Mouse (Mus musculus): ENCODE measurements around the gene Fam129b. TPM values are rescaled to one million over a fixed set of nuclear protein-coding genes. Genes with fewer than 3 reads are reported as not detected.
A peak's percentile ranks its signal among the peaks of the same experiment; 100 is the strongest.

The Fam129b gene
- polyA plus RNA-seq, 1 experiment: 32.3 TPM

DNA sequence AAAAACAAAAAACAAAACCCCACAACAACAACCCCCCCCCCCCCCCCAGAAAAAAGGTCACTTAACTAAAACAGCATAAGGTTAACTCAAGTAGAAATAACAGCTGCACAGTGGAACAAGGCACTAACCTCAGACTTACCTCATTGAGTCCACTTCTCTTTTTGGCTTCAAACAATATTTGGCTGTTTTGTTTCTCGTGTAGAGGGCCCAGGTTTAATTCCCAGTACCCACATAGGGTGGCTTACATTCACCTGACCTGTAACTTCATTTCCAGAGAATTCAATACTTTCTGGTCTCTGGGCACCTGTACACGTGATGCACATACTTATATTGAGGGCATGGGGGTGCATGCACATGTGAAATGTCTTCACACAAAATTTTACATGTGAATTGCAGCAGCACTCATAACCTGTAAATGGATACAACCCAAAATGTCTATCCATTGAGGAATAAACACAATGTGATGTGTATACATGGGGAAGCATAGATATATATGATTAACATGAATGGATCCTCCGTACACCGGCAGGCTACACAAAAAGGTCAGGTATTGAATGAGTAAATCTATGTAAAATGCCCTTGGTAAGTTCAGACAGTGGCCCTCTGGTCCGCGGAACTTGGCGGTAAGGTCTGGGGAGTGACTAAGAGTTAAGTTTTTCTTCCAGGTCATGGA lies 89.7 kb downstream of the Fam129b start:
- TF ChIP-seq POLR2A (IDR thresholded peaks at IDR 0.05; ENCODE audit: low read depth, low read length): no peak
- TF ChIP-seq CTCF (conservative IDR thresholded peaks at IDR 0.05; ENCODE audit: insufficient read depth, insufficient read length, low read depth, low read length): no peak
- no peak overlapping the region for H3K4me3 ChIP-seq (ENCODE audit: insufficient read depth, low read depth, low read length)
- H3K27me3 ChIP-seq (replicated peaks; ENCODE audit: control insufficient read depth, insufficient read depth, low read length): no peaks in the 10 kb centered on the region
- no peak for DNase-seq
- H3K36me3 ChIP-seq (ENCODE audit: control insufficient read depth, insufficient read depth, low read length): no peaks in the 10 kb centered on the region
- 33% methylated on average over 7 of the region's 7 CpGs for WGBS
- peaks cover 17% of the 10 kb centered on the region; the same call in 1 of the 2 replicates for H3K4me1 ChIP-seq (ENCODE audit: control insufficient read depth, insufficient read depth, low read length)
- no peak overlapping the region for H3K27ac ChIP-seq (ENCODE audit: insufficient read depth, low read depth, low read length)

DNA sequence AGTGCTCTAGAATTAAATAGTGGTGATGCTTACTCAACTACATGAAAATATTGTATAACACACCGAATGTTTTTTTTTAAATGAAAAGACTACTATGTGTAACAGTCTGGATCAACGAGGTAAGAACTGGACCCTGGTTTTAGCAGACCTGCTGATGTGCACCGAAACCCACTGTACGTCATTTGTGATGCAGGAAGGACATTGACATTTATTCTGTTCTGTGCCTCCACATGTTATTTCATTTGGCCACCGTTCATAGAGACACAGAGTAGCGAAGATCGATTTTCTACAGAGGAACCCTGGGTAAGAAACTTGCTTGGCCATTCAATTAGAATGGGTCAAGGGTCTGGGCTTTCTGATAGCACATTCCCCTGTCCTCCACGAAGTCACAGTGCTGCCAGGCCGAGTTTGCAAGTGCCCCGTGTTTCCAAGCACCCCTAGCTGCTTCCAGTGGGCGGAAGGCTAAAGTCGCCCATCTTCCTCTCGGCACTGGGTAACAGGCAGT lies 90.3 kb downstream of the Fam129b start:
- WGBS: 10% methylated on average over 13 of the region's 13 CpGs

DNA sequence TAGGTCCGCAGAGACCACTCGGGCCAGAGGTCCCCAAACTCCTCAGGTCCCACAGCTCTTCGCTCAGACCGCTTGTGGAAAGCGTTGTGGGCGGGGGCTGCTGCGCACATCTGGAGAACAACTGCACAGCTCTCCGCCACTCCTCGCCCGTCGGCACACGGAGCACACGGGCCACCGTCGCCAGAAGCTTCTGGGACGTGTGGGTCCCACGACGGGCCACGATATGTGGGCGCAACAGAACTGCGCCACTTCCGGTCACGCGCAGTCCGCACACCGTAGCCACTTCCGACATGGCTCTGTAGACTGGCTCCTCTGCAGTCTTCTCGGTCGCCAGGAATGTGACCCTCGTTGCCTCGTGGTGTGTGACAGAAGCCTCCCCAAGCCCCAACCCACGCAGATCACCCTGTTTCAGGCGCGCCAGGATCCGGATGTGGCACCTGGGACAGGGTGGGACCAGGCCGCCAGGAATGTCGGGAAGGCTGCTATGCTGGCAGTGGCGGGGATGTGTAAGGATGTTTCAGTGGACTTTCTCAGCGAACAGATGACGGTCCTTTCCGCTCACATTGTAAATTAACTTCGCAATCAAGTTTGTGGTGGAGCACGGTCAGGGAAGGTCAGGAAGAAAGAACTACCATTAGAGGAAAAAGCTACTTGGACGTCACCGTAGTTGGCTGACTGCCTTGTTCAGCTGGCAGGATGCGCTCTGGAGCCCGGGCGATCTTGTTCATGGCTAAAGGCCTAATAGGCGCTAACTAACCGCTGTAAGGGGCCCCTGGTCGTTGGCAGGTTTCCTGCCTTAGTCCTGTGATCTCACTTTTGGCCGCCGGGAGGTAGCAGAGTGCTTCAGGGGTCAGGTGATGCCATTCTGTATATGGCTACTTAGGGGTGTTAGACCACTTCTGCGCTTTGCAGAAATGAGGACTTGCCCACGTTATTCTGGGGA lies 91.0 kb downstream of the Fam129b start:
- under 1% methylated on average over 55 of the region's 55 CpGs for WGBS
- Histone ChIP-seq H3K27me3 (replicated peaks; ENCODE audit: control insufficient read depth, insufficient read depth, low read length) (no peaks in the 10 kb centered on the region), H3K4me1 (ENCODE audit: control insufficient read depth, insufficient read depth, low read length) (peaks cover 14% of the 10 kb centered on the region; the same call in 1 of the 2 replicates), H3K27ac (ENCODE audit: insufficient read depth, low read depth, low read length) (peak overlapping the region; percentile 97), H3K4me3 (ENCODE audit: insufficient read depth, low read depth, low read length) (peak overlapping the region; percentile 80), H3K36me3 (ENCODE audit: control insufficient read depth, insufficient read depth, low read length) (no peaks in the 10 kb centered on the region)
- TF ChIP-seq POLR2A (IDR thresholded peaks at IDR 0.05; ENCODE audit: low read depth, low read length): peak; percentile 95
- TF ChIP-seq CTCF (conservative IDR thresholded peaks at IDR 0.05; ENCODE audit: insufficient read depth, insufficient read length, low read depth, low read length): peak; percentile 59
- DNase-seq: peak; percentile 93

More for the DNA sequence above, 90.3 kb downstream of the Fam129b start:
- no peak for DNase-seq
- H3K36me3 ChIP-seq (ENCODE audit: control insufficient read depth, insufficient read depth, low read length): no peaks in the 10 kb centered on the region
- H3K27ac ChIP-seq (ENCODE audit: insufficient read depth, low read depth, low read length): peak overlapping the region; percentile 97
- H3K4me1 ChIP-seq (ENCODE audit: control insufficient read depth, insufficient read depth, low read length): peaks cover 14% of the 10 kb centered on the region; the same call in 1 of the 2 replicates
- peak overlapping the region; percentile 80 for H3K4me3 ChIP-seq (ENCODE audit: insufficient read depth, low read depth, low read length)
- no peaks in the 10 kb centered on the region for H3K27me3 ChIP-seq (replicated peaks; ENCODE audit: control insufficient read depth, insufficient read depth, low read length)
- no peak for TF ChIP-seq POLR2A (IDR thresholded peaks at IDR 0.05; ENCODE audit: low read depth, low read length)
- TF ChIP-seq CTCF (conservative IDR thresholded peaks at IDR 0.05; ENCODE audit: insufficient read depth, insufficient read length, low read depth, low read length): no peak

DNA sequence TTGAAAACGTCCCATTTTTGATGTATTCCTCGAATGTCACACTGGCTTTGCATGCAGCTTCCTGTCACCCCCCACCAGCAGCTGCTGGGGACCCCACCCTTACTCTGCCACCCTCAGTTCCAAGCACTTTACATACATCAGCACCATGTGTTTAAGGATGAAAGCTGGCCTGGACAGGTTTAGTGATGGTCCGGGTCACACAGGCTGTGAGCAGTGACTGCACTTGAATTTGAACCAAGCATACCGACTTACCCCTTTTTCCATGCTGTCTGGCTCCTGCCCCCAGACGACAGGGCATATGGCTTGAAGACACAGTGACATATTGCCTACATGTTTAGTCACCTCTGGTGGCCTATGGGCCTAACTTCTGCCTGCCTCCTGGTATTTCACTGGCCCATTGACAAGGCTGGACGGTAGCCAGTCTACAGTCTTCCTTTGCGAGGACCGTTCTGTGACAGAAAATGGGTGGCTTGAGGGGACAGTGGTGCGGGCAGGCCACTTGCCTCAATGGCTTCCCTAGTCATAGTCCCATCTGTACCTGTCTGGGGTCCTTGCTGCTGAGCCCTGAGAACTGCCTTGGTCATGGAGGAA lies 92.2 kb downstream of the Fam129b start:
- Histone ChIP-seq H3K27me3 (replicated peaks; ENCODE audit: control insufficient read depth, insufficient read depth, low read length) (no peaks in the 10 kb centered on the region), H3K27ac (ENCODE audit: insufficient read depth, low read depth, low read length) (no peak overlapping the region), H3K4me3 (ENCODE audit: insufficient read depth, low read depth, low read length) (no peak overlapping the region), H3K4me1 (ENCODE audit: control insufficient read depth, insufficient read depth, low read length) (peaks cover 5% of the 10 kb centered on the region; the same call in 1 of the 2 replicates), H3K36me3 (ENCODE audit: control insufficient read depth, insufficient read depth, low read length) (no peaks in the 10 kb centered on the region)
- 79% methylated on average over 9 of the region's 9 CpGs for WGBS
- no peak for TF ChIP-seq POLR2A (IDR thresholded peaks at IDR 0.05; ENCODE audit: low read depth, low read length)
- TF ChIP-seq CTCF (conservative IDR thresholded peaks at IDR 0.05; ENCODE audit: insufficient read depth, insufficient read length, low read depth, low read length): no peak
- DNase-seq: no peak

DNA sequence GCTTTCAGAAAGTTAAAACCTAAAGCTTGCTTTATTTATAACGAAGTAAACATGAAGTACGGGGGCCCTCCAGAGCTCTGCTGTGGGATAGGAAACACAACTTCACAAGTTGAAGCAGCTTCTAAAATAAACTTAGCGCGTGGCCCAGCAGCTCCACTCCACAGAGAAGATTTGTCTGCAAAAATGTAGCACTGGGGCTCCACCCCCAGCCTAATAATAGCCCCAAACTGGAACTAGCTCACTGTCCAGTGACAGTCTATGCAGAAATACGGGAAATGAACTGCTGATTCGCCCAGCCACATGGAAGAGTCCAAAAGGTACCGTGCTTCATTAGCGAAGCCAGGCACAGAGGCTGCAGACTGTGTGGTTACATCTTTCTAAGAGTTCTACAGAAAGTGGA lies 93.4 kb downstream of the Fam129b start:
- no peak overlapping the region for H3K27ac ChIP-seq (ENCODE audit: insufficient read depth, low read depth, low read length)
- no peak for TF ChIP-seq CTCF (conservative IDR thresholded peaks at IDR 0.05; ENCODE audit: insufficient read depth, insufficient read length, low read depth, low read length)
- TF ChIP-seq POLR2A (IDR thresholded peaks at IDR 0.05; ENCODE audit: low read depth, low read length): no peak
- H3K4me1 ChIP-seq (ENCODE audit: control insufficient read depth, insufficient read depth, low read length): peaks cover 5% of the 10 kb centered on the region; the same call in 1 of the 2 replicates
- no peak for DNase-seq
- H3K4me3 ChIP-seq (ENCODE audit: insufficient read depth, low read depth, low read length): no peak overlapping the region
- no peaks in the 10 kb centered on the region for H3K36me3 ChIP-seq (ENCODE audit: control insufficient read depth, insufficient read depth, low read length)
- H3K27me3 ChIP-seq (replicated peaks; ENCODE audit: control insufficient read depth, insufficient read depth, low read length): no peaks in the 10 kb centered on the region
- 77% methylated on average over 8 of the region's 8 CpGs for WGBS

DNA sequence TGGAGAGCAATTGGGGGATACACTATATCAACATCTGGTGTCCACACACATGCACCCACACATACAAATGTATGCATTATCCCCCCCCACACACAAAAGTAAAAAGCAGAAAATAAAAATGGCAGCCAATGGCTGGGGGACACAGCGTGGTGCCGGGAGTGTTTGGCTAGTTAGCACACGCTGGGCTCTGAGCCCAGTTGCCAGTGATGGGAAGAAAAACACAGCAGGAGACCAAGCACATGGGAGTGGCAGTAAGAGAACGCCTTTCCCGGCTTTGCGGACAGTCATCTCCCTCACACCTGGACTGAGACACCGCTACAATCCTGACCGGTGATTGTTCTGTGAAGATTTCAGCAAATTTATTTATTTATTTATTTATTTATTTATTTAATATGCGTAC lies 95.3 kb downstream of the Fam129b start:
- H3K36me3 ChIP-seq (ENCODE audit: control insufficient read depth, insufficient read depth, low read length): no peaks in the 10 kb centered on the region
- H3K27me3 ChIP-seq (replicated peaks; ENCODE audit: control insufficient read depth, insufficient read depth, low read length): no peaks in the 10 kb centered on the region
- WGBS: 67% methylated on average over 9 of the region's 9 CpGs
- TF ChIP-seq POLR2A (IDR thresholded peaks at IDR 0.05; ENCODE audit: low read depth, low read length): no peak
- no peak for TF ChIP-seq CTCF (conservative IDR thresholded peaks at IDR 0.05; ENCODE audit: insufficient read depth, insufficient read length, low read depth, low read length)
- H3K27ac ChIP-seq (ENCODE audit: insufficient read depth, low read depth, low read length): no peak overlapping the region
- DNase-seq: no peak
- H3K4me1 ChIP-seq (ENCODE audit: control insufficient read depth, insufficient read depth, low read length): peaks cover 5% of the 10 kb centered on the region; the same call in 1 of the 2 replicates
- H3K4me3 ChIP-seq (ENCODE audit: insufficient read depth, low read depth, low read length): no peak overlapping the region

Data from kidney, adult 2 months (tissue).